Mouse (Mus musculus) adrenal gland, adult 8-10 months (tissue): ENCODE measurements around the gene Sh2d6. TPM values are rescaled to one million over a fixed set of nuclear protein-coding genes. Genes with fewer than 3 reads are reported as not detected.
"Not testable (repeated sequence)": the region's sequence is repeated elsewhere in the genome, so short reads cannot be mapped to it uniquely, and the experiment has no call there.

Experiments
- DNase-seq: peaks from one replicate; pipeline ENCODE4 v3.0.0; 2022
- total RNA-seq, 4 experiments: library from RNA; stranded (reverse); gene quantifications; 2 replicates each; pipeline ENCODE4 v1.2.4; 2022

Sh2d6 gene
- total RNA-seq, 4 experiments from 2014 or later, result 0.43 to 0.52 (median 0.47) TPM

- no peak for DNase-seq
Observed at GRCm38 (mm10) chr6:72498950-72499349, 22.6 kb downstream of the Sh2d6 start.

DNA sequence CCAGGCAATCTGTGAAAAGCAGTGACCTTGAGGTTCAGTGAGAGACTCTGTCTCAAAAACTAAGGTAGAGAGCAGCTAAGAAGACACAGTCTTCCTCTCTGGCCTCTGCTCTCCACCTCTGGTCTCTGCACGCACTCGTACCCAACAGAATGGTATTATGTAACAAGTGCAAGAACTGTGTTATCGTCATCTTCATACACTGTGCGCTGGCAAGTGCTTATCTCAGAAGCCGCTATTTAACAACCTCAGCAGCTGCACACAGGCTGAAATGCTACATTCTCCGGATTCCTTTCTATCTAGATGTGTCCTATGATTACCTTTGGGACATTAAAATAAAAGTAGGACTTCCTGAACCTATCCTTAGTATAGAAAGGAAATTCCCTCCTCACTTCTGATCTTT is 28.6 kb downstream of the Sh2d6 start:
- no peak for DNase-seq

- no peak for DNase-seq
Observed at GRCm38 (mm10) chr6:72491151-72491550, 30.4 kb downstream of the Sh2d6 start.

DNA sequence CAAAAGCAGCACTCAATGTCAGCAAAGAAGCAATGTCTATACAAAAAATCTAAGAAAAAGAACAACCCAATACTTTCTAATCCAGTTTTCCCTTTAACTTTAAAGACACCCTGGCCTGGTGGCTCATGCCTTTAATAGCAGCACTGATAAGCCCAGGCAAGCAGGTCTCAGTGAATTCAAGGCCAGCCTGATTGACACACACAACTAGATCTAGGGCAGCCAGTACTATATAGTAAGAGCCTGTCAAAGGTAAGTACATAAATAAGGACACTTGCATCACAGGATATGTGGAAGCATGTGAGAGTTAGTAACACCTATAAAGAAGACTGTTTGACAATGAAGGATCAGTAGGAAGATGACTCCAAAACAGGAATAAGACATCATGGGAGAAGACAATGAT is 32.0 kb downstream of the Sh2d6 start:
- no peak for DNase-seq

DNA sequence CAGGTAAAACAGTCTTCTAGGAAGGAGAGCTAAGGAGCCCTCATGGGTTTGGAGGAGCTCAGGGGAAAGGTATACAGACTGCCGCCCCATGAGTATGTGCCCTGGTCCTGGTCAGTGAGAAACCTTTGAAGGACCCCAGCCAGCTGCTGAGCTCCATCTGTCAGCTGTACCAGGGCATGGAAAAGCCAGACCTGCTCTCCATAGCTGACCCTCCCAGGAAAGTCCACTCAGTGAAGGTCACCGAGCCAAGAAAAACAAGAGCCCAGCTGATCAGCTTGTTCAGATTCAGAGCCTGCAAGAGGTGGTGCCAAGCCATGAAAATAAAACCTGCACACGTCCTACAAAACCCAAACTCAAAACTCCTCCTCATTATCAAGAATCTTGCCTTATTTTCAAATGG is 32.7 kb downstream of the Sh2d6 start:
- DNase-seq, result no peak

- no peak for DNase-seq
Observed at GRCm38 (mm10) chr6:72487282-72487681, 34.2 kb downstream of the Sh2d6 start.

- no peak for DNase-seq
Observed at GRCm38 (mm10) chr6:72486307-72486706, 35.2 kb downstream of the Sh2d6 start.

DNA sequence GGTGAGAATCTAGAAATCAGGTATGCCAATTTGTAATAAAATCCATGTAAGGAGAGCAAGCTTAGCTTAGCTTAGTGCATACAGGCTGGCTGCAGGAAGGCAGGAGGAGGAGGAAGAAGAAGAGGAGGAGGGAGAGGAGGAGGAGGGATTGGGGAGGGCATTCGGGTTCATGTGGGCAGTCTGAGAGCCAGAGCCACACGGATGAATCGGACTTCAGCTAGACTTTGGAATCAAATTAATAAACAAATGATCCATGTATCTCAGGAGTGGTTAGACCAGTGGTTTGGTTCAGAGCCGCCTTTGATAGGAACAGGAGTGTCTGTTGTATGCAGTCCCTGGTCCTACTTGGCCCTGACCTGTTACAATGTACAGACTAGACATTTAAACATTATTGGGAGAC is 36.6 kb downstream of the Sh2d6 start:
- DNase-seq, result no peak

DNA sequence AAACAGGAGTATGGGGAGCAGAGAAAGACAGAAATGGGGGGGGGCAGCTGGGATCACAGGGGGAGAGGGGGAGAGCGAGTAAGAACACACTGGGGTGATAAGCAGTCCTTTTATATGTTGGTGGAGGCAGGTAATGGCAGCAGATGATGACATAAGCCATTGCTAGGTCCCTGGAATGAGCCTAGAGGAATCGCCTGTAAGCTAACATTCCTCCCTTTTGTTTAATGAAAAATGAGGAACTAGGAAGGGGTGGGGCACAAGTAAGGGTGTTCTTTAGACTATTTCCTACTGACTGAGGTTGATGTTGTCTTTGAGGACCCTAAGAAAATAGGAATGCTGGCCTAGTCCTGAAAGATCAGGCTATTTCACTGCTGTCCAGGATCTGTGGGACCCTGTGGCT is 39.4 kb downstream of the Sh2d6 start:
- DNase-seq, result no peak

DNA sequence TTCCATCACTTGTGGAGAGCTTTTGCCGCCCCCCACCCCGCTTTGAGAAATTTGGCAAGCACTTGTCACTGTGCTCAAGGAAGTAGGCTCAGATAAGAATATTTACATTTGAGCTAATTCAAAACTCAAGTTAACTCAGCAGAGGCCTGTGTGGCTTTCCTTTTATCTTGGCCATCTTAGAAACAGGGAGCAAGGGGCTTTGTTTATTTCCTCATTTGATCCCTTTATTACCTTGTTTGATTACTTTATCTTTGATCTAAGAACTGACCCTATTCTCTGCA is 41.1 kb downstream of the Sh2d6 start:
- DNase-seq, result no peak

- no peak for DNase-seq
Observed at GRCm38 (mm10) chr6:72479645-72480421, 41.7 kb downstream of the Sh2d6 start.

DNA sequence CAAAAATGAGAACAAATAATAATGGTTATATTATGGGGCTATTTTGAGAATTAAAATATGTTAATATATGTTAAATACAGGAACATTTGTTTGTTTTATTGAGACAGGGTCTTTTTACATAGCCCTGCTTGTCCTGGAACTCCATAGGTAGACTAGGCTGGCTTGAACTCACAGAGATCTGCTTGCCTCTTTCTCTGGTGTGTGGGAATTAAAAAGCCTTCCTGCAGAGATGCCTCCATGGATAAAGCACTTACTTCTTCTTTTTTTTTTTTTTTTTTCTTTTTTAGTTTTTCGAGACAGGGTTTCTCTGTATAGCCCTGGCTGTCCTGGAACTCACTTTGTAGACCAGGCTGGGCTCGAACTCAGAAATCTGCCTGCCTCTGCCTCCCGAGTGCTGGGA is 42.8 kb downstream of the Sh2d6 start:
- not testable (repeated sequence) for DNase-seq

GRCm38 (mm10) chr6:72477621-72478020 is 43.9 kb downstream of the Sh2d6 start:
- DNase-seq, result peak; percentile 47

DNA sequence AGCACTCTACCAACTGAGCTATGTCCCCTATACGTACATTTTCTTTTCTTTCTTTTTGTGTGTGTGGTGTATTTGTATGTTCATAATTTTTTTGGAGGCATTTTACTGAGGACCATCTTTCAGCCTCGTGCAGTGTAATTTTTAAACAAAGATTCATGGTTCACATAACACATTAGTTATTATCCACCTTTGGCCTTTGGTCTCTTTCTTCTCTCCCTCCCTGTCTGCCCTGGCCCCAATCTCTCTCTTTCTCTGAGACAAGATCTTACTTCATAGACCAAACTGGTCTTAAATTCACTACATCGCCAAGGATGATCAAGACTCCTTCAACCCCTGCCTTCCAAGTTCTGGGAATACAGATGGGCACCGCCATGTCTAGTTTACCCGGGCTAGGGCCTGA is 44.7 kb downstream of the Sh2d6 start:
- DNase-seq, result no peak

DNA sequence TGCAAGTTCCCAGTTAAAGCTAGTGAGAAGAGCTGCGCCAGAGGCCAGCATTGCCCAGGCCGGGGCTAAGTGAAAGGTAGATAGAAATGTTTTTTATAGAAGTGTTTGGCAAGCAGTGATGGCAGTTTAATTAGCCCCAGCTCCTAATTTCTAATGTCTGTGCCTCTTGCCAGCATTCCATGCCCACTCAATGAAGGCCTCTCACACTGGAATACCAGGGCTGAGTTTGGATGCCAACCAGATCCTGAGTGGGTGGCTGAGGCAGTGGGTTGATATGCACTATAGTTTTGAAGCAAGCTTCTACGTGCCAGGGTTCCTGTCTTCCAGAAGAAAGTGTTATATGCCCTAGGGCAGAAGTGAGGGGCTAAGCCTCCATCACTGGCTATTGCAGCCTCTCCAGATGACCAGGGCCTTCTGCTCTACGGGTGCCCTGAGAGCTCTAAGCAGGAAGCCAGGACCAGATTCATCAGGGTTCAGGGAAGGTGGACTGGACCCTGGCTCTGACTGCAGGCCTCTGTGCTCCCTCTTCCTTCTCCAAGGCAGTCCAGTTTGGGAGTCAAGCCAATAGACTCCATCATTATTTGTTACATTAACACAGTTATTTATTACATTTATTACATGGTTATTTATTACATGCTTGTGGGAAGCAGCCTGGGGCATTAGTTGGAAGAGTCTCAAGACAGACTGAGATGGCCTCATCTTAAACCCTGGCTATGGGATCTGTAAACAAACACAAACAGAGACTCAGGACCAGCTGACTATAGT is 46.1 kb downstream of the Sh2d6 start:
- DNase-seq, result no peak

GRCm38 (mm10) chr6:72473264-72474041 is 48.1 kb downstream of the Sh2d6 start:
- DNase-seq, result peak; percentile 79

- no peak for DNase-seq
Observed at GRCm38 (mm10) chr6:72466171-72466570, 55.3 kb downstream of the Sh2d6 start.

- no peak for DNase-seq
Observed at GRCm38 (mm10) chr6:72465361-72466157, 55.9 kb downstream of the Sh2d6 start.
